Mouse (Mus musculus) neural tube, embryonic 14.5 days (tissue): Measurements from ENCODE around the gene Olfr1184. TPM values are rescaled to one million over a fixed set of nuclear protein-coding genes. Genes with fewer than 3 reads are reported as not detected.
"Not testable (repeated sequence)": the region's sequence is repeated elsewhere in the genome, so short reads cannot be mapped to it uniquely, and the experiment has no call there.

ENCODE experiments used
- ATAC-seq: fragments of 200-750 bp; cut with Nextera tagmentation; 2 replicates; pipeline ENCODE4 v1.8.0; 2017; ENCODE audit warnings: low read depth, mild to moderate bottlenecking, moderate TSS enrichment, moderate library complexity
- H3K27ac ChIP-seq: fragments of 300-500 bp; sonication (generic); 2 replicates; pipeline ENCODE4 v1.5.1; 2014; ENCODE audit warnings: low read depth, mild to moderate bottlenecking, control low read depth, low read length, moderate library complexity, mixed read lengths
- H3K27me3 ChIP-seq: fragments of 300-500 bp; sonication (generic); 2 replicates; pipeline ENCODE4 v1.6.1; 2014; ENCODE audit warnings: low read length; ENCODE audit not compliant: control insufficient read depth, insufficient read depth
- H3K36me3 ChIP-seq: fragments of 300-500 bp; sonication (generic); 2 replicates; pipeline ENCODE4 v1.6.1; 2014; ENCODE audit warnings: low read length, mixed read lengths; ENCODE audit not compliant: control insufficient read depth, insufficient read depth
- H3K4me1 ChIP-seq: fragments of 300-500 bp; sonication (generic); 2 replicates; pipeline ENCODE4 v1.6.1; 2014; ENCODE audit warnings: low read length; ENCODE audit not compliant: control insufficient read depth, insufficient read depth
- H3K4me2 ChIP-seq: fragments of 300-500 bp; sonication (generic); 2 replicates; pipeline ENCODE4 v1.6.1; 2014; ENCODE audit warnings: mild to moderate bottlenecking, low read depth, low read length, control low read depth
- H3K4me3 ChIP-seq: fragments of 300-500 bp; sonication (generic); 2 replicates; pipeline ENCODE4 v1.5.1; 2014; ENCODE audit warnings: low read depth, low read length, control low read depth, mixed read lengths
- H3K9ac ChIP-seq: fragments of 300-500 bp; sonication (generic); replicated peaks from 2 replicates; pipeline ENCODE4 v1.6.1; 2014; ENCODE audit warnings: low read depth, mild to moderate bottlenecking, control low read depth, low read length, mixed read lengths
- H3K9me3 ChIP-seq: fragments of 300-500 bp; sonication (generic); 2 replicates; pipeline ENCODE4 v1.6.1; 2016; ENCODE audit warnings: low read length; ENCODE audit not compliant: control insufficient read depth
- WGBS: fragments of 180-500 bp; shearing (Covaris S2); extraction: QIAGEN DNeasy Blood & Tissue Kit; methylation state at CpG from one replicate; pipeline ENCODE4 v1.1.7; 2014; 5-methylcytosine and 5-hydroxymethylcytosine counted together
- polyA plus RNA-seq: library from polyadenylated mRNA; unstranded; fragments of >200 nt; fragmentation: Nextera tagmentation; extraction: Ambion mirVana; gene quantifications from 2 replicates; pipeline ENCODE4 v1.2.1, GENCODE M21; 2014

Olfr1184 gene
- polyA plus RNA-seq: not detected in 2 replicates

DNA sequence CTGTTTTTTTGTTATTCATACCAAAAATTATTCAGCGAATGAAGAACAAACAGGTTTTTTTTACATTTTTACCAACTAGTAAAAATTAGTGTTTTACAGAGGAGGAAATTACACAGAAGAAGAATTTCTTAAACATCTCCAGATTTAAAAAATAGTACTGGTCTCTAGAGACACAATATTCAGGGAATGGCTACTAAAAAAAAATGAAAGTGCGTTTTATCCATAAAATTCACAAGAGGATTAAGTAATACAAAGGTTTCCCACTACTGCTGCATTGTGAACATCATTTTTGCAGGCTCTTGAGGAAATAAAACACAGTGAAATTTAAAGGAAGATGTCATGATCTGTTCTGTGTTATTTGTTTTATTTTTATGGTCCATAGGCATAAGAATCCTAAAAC lies at the start of gene Olfr1184:
Gene Olfr1184 (plus strand): TSS at position 301 of the 400 bp plus-strand sequence.
- ATAC-seq: no peak
- H3K36me3 ChIP-seq: no peaks in the 10 kb centered on the region
- H3K27ac ChIP-seq: no peak within 1 kb of the TSS
- no peaks in the 10 kb centered on the region for H3K9me3 ChIP-seq
- no peak within 1 kb of the TSS for H3K4me3 ChIP-seq
- no peak within 1 kb of the TSS for H3K4me2 ChIP-seq
- no peak within 1 kb of the TSS for H3K9ac ChIP-seq
- 91% methylated on average over 2 of the region's 2 CpGs for WGBS
- H3K27me3 ChIP-seq: no peaks in the 10 kb centered on the region
- H3K4me1 ChIP-seq: no peaks in the 10 kb centered on the region

DNA sequence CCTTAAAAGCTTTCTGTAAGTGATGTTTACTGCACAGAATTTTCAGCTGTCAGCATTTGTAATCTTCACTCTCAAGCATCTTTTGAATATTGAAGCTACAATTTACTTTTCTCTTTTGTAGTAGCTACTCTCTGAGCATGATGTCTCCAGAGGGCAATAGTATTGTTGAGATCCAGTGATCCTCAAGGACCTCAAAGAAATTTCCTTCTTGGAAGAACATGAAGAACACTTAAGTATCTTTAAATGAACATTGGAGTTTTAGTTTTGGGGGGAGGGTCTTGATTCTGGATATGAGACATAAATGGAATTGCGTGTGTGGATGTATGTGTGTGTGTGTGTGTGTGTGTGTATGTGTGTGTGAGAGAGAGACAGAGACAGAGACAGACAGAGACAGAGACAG lies 34.4 kb upstream of the Olfr1184 start, which contains the start of gene Gm13757:
Gene Gm13757 (minus strand): TSS at position 101 of the 400 bp plus-strand sequence.
- Histone ChIP-seq H3K36me3 (no peaks in the 10 kb centered on the region), H3K9ac (no peak within 1 kb of the TSS), H3K4me2 (no peak within 1 kb of the TSS), H3K9me3 (no peaks in the 10 kb centered on the region), H3K4me1 (no peaks in the 10 kb centered on the region), H3K27ac (no peak within 1 kb of the TSS), H3K27me3 (no peaks in the 10 kb centered on the region), H3K4me3 (no peak within 1 kb of the TSS)
- WGBS: 100% methylated on average over 1 of the region's 1 CpGs
- no peak for ATAC-seq

DNA sequence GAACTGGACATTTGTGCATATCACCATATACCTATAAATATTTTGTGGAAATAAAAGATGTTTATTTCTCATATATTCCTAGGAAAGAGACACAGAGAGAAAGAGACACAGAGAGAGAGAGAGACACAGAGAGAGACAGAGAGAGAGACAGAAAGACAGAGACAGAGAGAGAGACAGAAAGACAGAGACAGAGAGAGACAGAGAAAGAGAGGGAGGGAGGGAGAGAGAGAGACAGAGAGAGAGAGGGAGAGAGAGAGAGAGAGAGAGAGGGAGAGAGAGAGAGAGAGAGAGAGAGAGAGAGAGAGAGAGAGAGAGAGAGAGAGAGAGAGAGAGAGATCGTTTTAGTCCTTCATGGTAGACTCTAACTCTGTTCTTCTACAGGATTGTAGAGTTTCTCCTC lies 28.8 kb upstream of the Olfr1184 start, which contains the start of gene Olfr1183:
Gene Olfr1183 (plus strand): TSS at position 301 of the 400 bp plus-strand sequence.
- H3K4me1 ChIP-seq, H3K9me3 ChIP-seq, H3K27ac ChIP-seq, H3K36me3 ChIP-seq, ATAC-seq, H3K4me3 ChIP-seq, H3K27me3 ChIP-seq, H3K9ac ChIP-seq, H3K4me2 ChIP-seq: not testable (repeated sequence)
- WGBS: 67% methylated on average over 1 of the region's 1 CpGs

DNA sequence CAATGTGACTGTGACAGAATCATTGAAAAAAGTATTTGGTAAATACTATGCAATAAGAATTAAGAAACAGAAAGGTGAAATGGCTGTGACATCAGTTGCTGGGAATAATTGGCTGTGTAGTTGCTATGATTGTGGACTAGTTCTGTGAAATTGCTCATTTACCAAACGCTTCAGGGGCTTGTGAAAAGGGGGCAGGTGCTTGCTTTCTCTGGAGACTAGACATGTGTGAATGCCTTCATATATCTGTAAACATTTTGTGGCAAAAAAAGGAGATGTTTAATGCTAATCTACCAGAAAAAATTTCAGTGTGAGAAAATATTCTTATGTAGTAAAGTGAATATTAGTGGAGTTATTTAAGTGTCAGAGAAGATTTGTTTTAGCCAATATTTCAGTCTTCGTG lies 9.6 kb downstream of the Olfr1184 start, which contains the start of gene Olfr1185-ps1:
Gene Olfr1185-ps1 (plus strand): TSS at position 301 of the 400 bp plus-strand sequence.
- H3K4me3 ChIP-seq: no peak within 1 kb of the TSS
- H3K36me3 ChIP-seq: no peaks in the 10 kb centered on the region
- H3K9ac ChIP-seq: no peak within 1 kb of the TSS
- H3K27ac ChIP-seq: no peak within 1 kb of the TSS
- WGBS: 71% methylated on average over 2 of the region's 2 CpGs
- no peaks in the 10 kb centered on the region for H3K27me3 ChIP-seq
- no peaks in the 10 kb centered on the region for H3K9me3 ChIP-seq
- no peak for ATAC-seq
- no peak within 1 kb of the TSS for H3K4me2 ChIP-seq
- H3K4me1 ChIP-seq: no peaks in the 10 kb centered on the region

DNA sequence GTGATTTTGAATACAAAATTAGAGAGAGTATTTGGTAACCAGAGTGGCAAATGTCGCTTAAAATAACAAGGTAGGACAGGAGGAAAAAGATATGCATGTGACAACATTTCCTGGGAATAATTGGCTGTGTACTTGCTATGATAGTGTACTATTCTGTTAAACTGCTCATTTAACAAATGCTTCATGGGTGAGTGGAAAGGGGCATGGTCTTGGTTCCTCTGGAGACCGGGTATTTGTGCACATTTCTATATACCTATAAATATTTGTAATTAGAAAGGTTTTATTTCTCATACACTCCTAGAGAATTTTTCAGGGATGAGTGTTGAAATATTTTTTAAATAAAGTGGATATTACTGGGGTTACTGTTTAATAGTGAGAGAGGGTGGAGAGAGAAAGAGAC lies 34.9 kb downstream of the Olfr1184 start, which contains the start of gene Olfr1186:
Gene Olfr1186 (plus strand): TSS at position 301 of the 400 bp plus-strand sequence.
- Histone ChIP-seq H3K9ac (no peak within 1 kb of the TSS), H3K9me3 (no peaks in the 10 kb centered on the region), H3K4me3 (no peak within 1 kb of the TSS), H3K4me1 (no peaks in the 10 kb centered on the region), H3K27ac (no peak within 1 kb of the TSS), H3K36me3 (no peaks in the 10 kb centered on the region), H3K4me2 (no peak within 1 kb of the TSS), H3K27me3 (no peaks in the 10 kb centered on the region)
- ATAC-seq: no peak
- 91% methylated on average over 2 of the region's 2 CpGs for WGBS

DNA sequence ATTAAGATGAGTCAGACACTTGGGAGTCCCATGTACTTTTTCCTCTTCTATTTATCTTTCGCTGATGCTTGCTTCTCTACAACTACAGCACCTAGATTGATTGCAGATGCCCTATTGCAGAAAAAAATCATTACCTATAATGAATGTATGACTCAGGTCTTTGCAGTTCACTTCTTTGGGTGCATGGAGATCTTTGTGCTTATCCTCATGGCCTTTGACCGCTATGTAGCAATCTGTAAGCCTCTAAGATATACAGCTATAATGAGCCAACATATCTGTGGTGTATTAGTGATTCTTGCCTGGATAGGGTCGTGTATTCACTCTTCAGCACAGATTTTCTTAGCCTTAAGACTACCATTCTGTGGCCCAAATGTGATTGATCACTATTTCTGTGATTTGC lies 42.3 kb downstream of the Olfr1184 start:
- no peak for ATAC-seq
- no peak overlapping the region for H3K9ac ChIP-seq
- H3K36me3 ChIP-seq: no peaks in the 10 kb centered on the region
- H3K4me2 ChIP-seq: no peak overlapping the region
- H3K27me3 ChIP-seq: no peaks in the 10 kb centered on the region
- H3K9me3 ChIP-seq: no peaks in the 10 kb centered on the region
- H3K4me3 ChIP-seq: no peak overlapping the region
- WGBS: 71% methylated on average over 3 of the region's 3 CpGs
- no peaks in the 10 kb centered on the region for H3K4me1 ChIP-seq
- no peak overlapping the region for H3K27ac ChIP-seq

Other genes starting within 250 kb of the Olfr1184 start
- gene Olfr1173, start 203.7 kb upstream of the Olfr1184 start, polyA plus RNA-seq: not detected in 2 replicates
- not detected in 2 replicates for gene Olfr1174-ps, start 168.5 kb upstream of the Olfr1184 start, polyA plus RNA-seq
- gene Olfr1175-ps, start 156.4 kb upstream of the Olfr1184 start, polyA plus RNA-seq: not detected in 2 replicates
- not detected in 2 replicates for gene Olfr1176, start 146.9 kb upstream of the Olfr1184 start, polyA plus RNA-seq
- gene Olfr1177-ps, start 137.1 kb upstream of the Olfr1184 start, polyA plus RNA-seq: not detected in 2 replicates
- not detected in 2 replicates for gene Olfr1178, start 96.5 kb upstream of the Olfr1184 start, polyA plus RNA-seq
- not detected in 2 replicates for gene Olfr1179, start 77.1 kb upstream of the Olfr1184 start, polyA plus RNA-seq
- gene Olfr1180, start 64.4 kb upstream of the Olfr1184 start, polyA plus RNA-seq: not detected in 2 replicates
- gene Olfr1181, start 57.4 kb upstream of the Olfr1184 start, polyA plus RNA-seq: not detected in 2 replicates
- not detected in 2 replicates for gene Gm13757, start 34.5 kb upstream of the Olfr1184 start, polyA plus RNA-seq
- gene Olfr1183, start 28.7 kb upstream of the Olfr1184 start, polyA plus RNA-seq: not detected in 2 replicates
- gene Olfr1185-ps1, start 9.7 kb downstream of the Olfr1184 start, polyA plus RNA-seq: not detected in 2 replicates
- not detected in 2 replicates for gene Olfr1186, start 35.0 kb downstream of the Olfr1184 start, polyA plus RNA-seq
- gene Olfr1188, start 73.3 kb downstream of the Olfr1184 start, polyA plus RNA-seq: not detected in 2 replicates
- not detected in 2 replicates for gene Olfr1189, start 102.9 kb downstream of the Olfr1184 start, polyA plus RNA-seq
- not detected in 2 replicates for gene Olfr1191-ps1, start 156.9 kb downstream of the Olfr1184 start, polyA plus RNA-seq
- not detected in 2 replicates for gene Olfr1192-ps1, start 164.9 kb downstream of the Olfr1184 start, polyA plus RNA-seq
- not detected in 2 replicates for gene Olfr1193, start 192.0 kb downstream of the Olfr1184 start, polyA plus RNA-seq
- not detected in 2 replicates for gene Olfr1195, start 205.6 kb downstream of the Olfr1184 start, polyA plus RNA-seq
- gene Olfr1196, start 221.0 kb downstream of the Olfr1184 start, polyA plus RNA-seq: not detected in 2 replicates
- gene Olfr1197, start 248.8 kb downstream of the Olfr1184 start, polyA plus RNA-seq: not detected in 2 replicates